Comparison of ENCODE assay signal across 28 mouse cellular contexts in the genomic region with DNA sequence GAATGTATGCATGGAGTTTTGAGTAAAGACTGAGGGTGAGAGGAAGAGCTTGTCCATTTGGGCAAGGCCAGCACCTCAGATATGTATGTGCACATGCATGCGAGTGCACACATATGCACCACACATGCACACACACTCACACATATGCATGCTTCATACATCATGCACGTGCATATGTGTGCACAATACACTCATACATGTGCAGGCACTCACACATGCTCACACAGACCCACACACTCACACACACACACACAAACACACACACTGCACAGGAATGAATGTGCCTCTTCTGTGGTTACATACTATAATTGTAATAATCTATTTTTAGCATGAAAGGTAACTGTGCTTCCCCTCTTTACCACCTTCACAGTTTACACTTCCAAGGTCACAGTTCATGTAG. TPM values are rescaled to one million over a fixed set of nuclear protein-coding genes. Genes with fewer than 3 reads are reported as not detected.
DNase-seq lines count a peak whose midpoint lies in the region; ATAC-seq lines count a peak whose summit lies in the region.
"Had no signal": no experiment of that assay in that cellular context is flagged by ENCODE, and none has a peak within 500 bp of the region (broad histone marks: within the 10 kb centered on the region; RNA-seq: fewer than 3 reads in every experiment).

No protein-coding gene starts in this region.

- H3K4me2 ChIP-seq in embryonic facial prominence, embryonic 11.5 days (ENCODE audit: low read depth, low read length), result no peak overlapping the region
- no peak overlapping the region for H3K4me2 ChIP-seq in midbrain, embryonic 15.5 days
- H3K4me2 ChIP-seq in midbrain, embryonic 14.5 days (ENCODE audit: low read length), result no peak overlapping the region
- H3K4me2 ChIP-seq: embryonic facial prominence, embryonic 12.5 days; forebrain, embryonic 13.5 days; forebrain, embryonic 15.5 days had no signal

- H3K27ac ChIP-seq in embryonic facial prominence, embryonic 11.5 days (replicated peaks; ENCODE audit: low read depth, low read length), result no peak overlapping the region
- H3K27ac ChIP-seq in embryonic facial prominence, embryonic 10.5 days (replicated peaks), result no peak overlapping the region
- H3K27ac ChIP-seq in midbrain, embryonic 15.5 days, result no peak overlapping the region
- no peak overlapping the region for H3K27ac ChIP-seq in midbrain, embryonic 14.5 days (replicated peaks; ENCODE audit: low read depth, low read length)
- H3K27ac ChIP-seq: embryonic facial prominence, embryonic 12.5 days; forebrain, embryonic 13.5 days; forebrain, embryonic 15.5 days had no signal

- H3K27me3 ChIP-seq in embryonic facial prominence, embryonic 11.5 days (ENCODE audit: control insufficient read depth, insufficient read depth, low read length), result no peaks in the 10 kb centered on the region
- no peaks in the 10 kb centered on the region for H3K27me3 ChIP-seq in embryonic facial prominence, embryonic 10.5 days (replicated peaks; ENCODE audit: low read depth, poor library complexity, severe bottlenecking)
- H3K27me3 ChIP-seq in megakaryocyte, embryonic 14.5 days (replicated peaks), result no peaks in the 10 kb centered on the region
- H3K27me3 ChIP-seq in midbrain, embryonic 15.5 days (replicated peaks), result no peaks in the 10 kb centered on the region
- H3K27me3 ChIP-seq in midbrain, embryonic 14.5 days (ENCODE audit: control insufficient read depth, insufficient read depth, low read length), result no peaks in the 10 kb centered on the region
- H3K27me3 ChIP-seq: CH12.LX; embryonic facial prominence, embryonic 12.5 days; forebrain, embryonic 13.5 days; forebrain, embryonic 15.5 days had no signal

- no peaks in the 10 kb centered on the region for H3K4me1 ChIP-seq in embryonic facial prominence, embryonic 11.5 days (ENCODE audit: control insufficient read depth, insufficient read depth, low read length)
- H3K4me1 ChIP-seq in embryonic facial prominence, embryonic 10.5 days, result peaks cover 7% of the 10 kb centered on the region; the same call in 1 of the 2 replicates
- H3K4me1 ChIP-seq in megakaryocyte, embryonic 14.5 days, result no peaks in the 10 kb centered on the region
- H3K4me1 ChIP-seq in midbrain, embryonic 15.5 days, result peaks cover 12% of the 10 kb centered on the region
- H3K4me1 ChIP-seq in midbrain, embryonic 14.5 days (ENCODE audit: control insufficient read depth, insufficient read depth, low read length), result no peaks in the 10 kb centered on the region
- H3K4me1 ChIP-seq: forebrain, embryonic 13.5 days; forebrain, embryonic 15.5 days had no signal

- no peaks in the 10 kb centered on the region for H3K9me3 ChIP-seq in embryonic facial prominence, embryonic 11.5 days (replicated peaks; ENCODE audit: control insufficient read depth, low read length)
- no peaks in the 10 kb centered on the region for H3K9me3 ChIP-seq in embryonic facial prominence, embryonic 10.5 days
- H3K9me3 ChIP-seq in megakaryocyte, embryonic 14.5 days, result peaks cover 11% of the 10 kb centered on the region
- H3K9me3 ChIP-seq in midbrain, embryonic 15.5 days, result no peaks in the 10 kb centered on the region
- H3K9me3 ChIP-seq in midbrain, embryonic 14.5 days (ENCODE audit: control insufficient read depth, low read length), result no peaks in the 10 kb centered on the region
- H3K9me3 ChIP-seq: embryonic facial prominence, embryonic 12.5 days; forebrain, embryonic 13.5 days; forebrain, embryonic 15.5 days; G1E had no signal

- no peaks in the 10 kb centered on the region for H3K36me3 ChIP-seq in embryonic facial prominence, embryonic 11.5 days (replicated peaks; ENCODE audit: control insufficient read depth, insufficient read depth, low read depth, low read length)
- H3K36me3 ChIP-seq in embryonic facial prominence, embryonic 10.5 days (replicated peaks), result no peaks in the 10 kb centered on the region
- H3K36me3 ChIP-seq in megakaryocyte, embryonic 14.5 days (replicated peaks; ENCODE audit: low read length), result no peaks in the 10 kb centered on the region
- H3K36me3 ChIP-seq in midbrain, embryonic 15.5 days (replicated peaks), result no peaks in the 10 kb centered on the region
- no peaks in the 10 kb centered on the region for H3K36me3 ChIP-seq in midbrain, embryonic 14.5 days (ENCODE audit: control insufficient read depth, insufficient read depth, low read length)
- H3K36me3 ChIP-seq: embryonic facial prominence, embryonic 12.5 days; forebrain, embryonic 15.5 days; G1E had no signal

- 0 out of 2 replicates have a peak, but pooled peaks have one; percentile 39 for ATAC-seq in embryonic facial prominence, embryonic 11.5 days (replicated peaks; ENCODE audit: insufficient number of reproducible peaks, low FRiP score, low TSS enrichment, low read depth)
- ATAC-seq in megakaryocyte, adult 5-6 weeks (ENCODE audit: poor library complexity, severe bottlenecking), result no peak
- peak; percentile 60; the same call in 1 of the 2 replicates for ATAC-seq in midbrain, embryonic 15.5 days (replicated peaks)
- no peak for ATAC-seq in midbrain, embryonic 14.5 days (ENCODE audit: low FRiP score, low TSS enrichment)
- ATAC-seq: activated CD4-positive, CD25-positive, alpha-beta regulatory T cell, adult 4 months; CD4-positive, CD25-positive, alpha-beta regulatory T cell, adult 4 months; forebrain, embryonic 13.5 days; forebrain, embryonic 15.5 days; Patski had no signal

- WGBS in embryonic facial prominence, embryonic 11.5 days, result 81% methylated on average over 2 of the region's 2 CpGs
- 81% methylated on average over 2 of the region's 2 CpGs for WGBS in embryonic facial prominence, embryonic 10.5 days
- 87% methylated on average over 2 of the region's 2 CpGs for WGBS in midbrain, embryonic 15.5 days
- WGBS in midbrain, embryonic 14.5 days, result 94% methylated on average over 2 of the region's 2 CpGs

- DNase-seq in embryonic facial prominence, embryonic 11.5 days (ENCODE audit: low spot score), result no peak
- no peak for DNase-seq in embryonic facial prominence, embryonic 10.5 days (ENCODE audit: low spot score)
- DNase-seq in midbrain, embryonic 14.5 days, result no peak
- DNase-seq: adrenal gland, adult 8-10 months; adrenal gland, postnatal 14 days; adrenal gland, postnatal 36 days; B cell, adult 2 months; cerebellum, adult 11-12 months; cerebellum, adult 2 months; cerebellum, adult 9-10 months; cerebellum, postnatal 10 days; cerebellum, postnatal 25 days had no signal

- no peak overlapping the region for H3K4me3 ChIP-seq in embryonic facial prominence, embryonic 11.5 days (ENCODE audit: low read depth, low read length)
- no peak overlapping the region for H3K4me3 ChIP-seq in embryonic facial prominence, embryonic 10.5 days
- peak overlapping the region; percentile 15 for H3K4me3 ChIP-seq in megakaryocyte, embryonic 14.5 days (replicated peaks)
- no peak overlapping the region for H3K4me3 ChIP-seq in midbrain, embryonic 15.5 days
- H3K4me3 ChIP-seq in midbrain, embryonic 14.5 days (replicated peaks; ENCODE audit: low read depth, low read length), result no peak overlapping the region
- H3K4me3 ChIP-seq: embryonic facial prominence, embryonic 12.5 days; forebrain, embryonic 13.5 days; forebrain, embryonic 15.5 days had no signal

- no peak overlapping the region for H3K9ac ChIP-seq in embryonic facial prominence, embryonic 11.5 days (replicated peaks; ENCODE audit: low read length)
- H3K9ac ChIP-seq in midbrain, embryonic 15.5 days, result no peak overlapping the region
- no peak overlapping the region for H3K9ac ChIP-seq in midbrain, embryonic 14.5 days (replicated peaks; ENCODE audit: low read length)
- H3K9ac ChIP-seq: embryonic facial prominence, embryonic 12.5 days; forebrain, embryonic 13.5 days; forebrain, embryonic 15.5 days; forebrain, postnatal 0 days had no signal

RNA-seq across cellular contexts. Expression of a gene that starts 35.1 kb away (rescaled TPM):
- not detected in 2 replicates for polyA plus RNA-seq in embryonic facial prominence, embryonic 11.5 days (2014; fragmentation: Nextera tagmentation; extraction: Ambion mirVana)
- polyA plus RNA-seq in embryonic facial prominence, embryonic 10.5 days (2016; fragmentation: Nextera tagmentation; extraction: Ambion mirVana), result not detected in 2 replicates
- not detected in 2 replicates for polyA plus RNA-seq in megakaryocyte, embryonic 14.5 days (2012; ENCODE audit: insufficient read depth, low replicate concordance)
- not detected in 2 replicates for total RNA-seq in megakaryocyte, adult 5-6 weeks (2015)
- not detected in 2 replicates for total RNA-seq in megakaryocyte, adult 5-6 weeks (2017)
- polyA plus RNA-seq in midbrain, embryonic 15.5 days (2015; fragmentation: Nextera tagmentation; extraction: Ambion mirVana), result not detected in 2 replicates
- polyA plus RNA-seq in midbrain, embryonic 14.5 days (2014; fragmentation: Nextera tagmentation; extraction: Ambion mirVana), result not detected in 2 replicates
- total RNA-seq: adrenal gland, adult 18-20 months; adrenal gland, adult 8-10 months; adrenal gland, postnatal 14 days; adrenal gland, postnatal 36 days; CH12.LX; forebrain, postnatal 0 days; G1E had no signal
- polyA plus RNA-seq: activated CD4-positive, CD25-positive, alpha-beta regulatory T cell, adult 4 months; CD4-positive, CD25-positive, alpha-beta regulatory T cell, adult 4 months; cerebellum, adult 2 months; cortical plate, adult 2 months; embryonic facial prominence, embryonic 12.5 days; embryonic facial prominence, embryonic 14.5 days; forebrain, embryonic 11.5 days; forebrain, embryonic 13.5 days; forebrain, embryonic 15.5 days; forebrain, postnatal 0 days; G1E; Patski had no signal

Comparison
In these comparisons a context has a peak if more than half of its experiments do, and no peak if none do; other contexts are left out.
1. ATAC-seq: peak in embryonic facial prominence, embryonic 11.5 days (single experiment) and midbrain, embryonic 15.5 days (single experiment); none in megakaryocyte, adult 5-6 weeks (single experiment) and midbrain, embryonic 14.5 days (single experiment).